Mouse (Mus musculus) midbrain, embryonic 10.5 days (tissue): ENCODE measurements around the gene Prkag2. TPM values are rescaled to one million over a fixed set of nuclear protein-coding genes. Genes with fewer than 3 reads are reported as not detected.

Experiments used
- DNase-seq: peaks from one replicate; pipeline ENCODE4 v3.0.0-alpha.2; 2017; ENCODE audit warnings: low spot score
- H3K27ac ChIP-seq: fragments of 300-500 bp; sonication (generic); replicated peaks from 2 replicates; pipeline ENCODE4 v1.5.1; 2016; ENCODE audit warnings: mild to moderate bottlenecking
- H3K27me3 ChIP-seq: fragments of 300-500 bp; sonication (generic); 2 replicates; pipeline ENCODE4 v1.6.1; 2016; ENCODE audit warnings: low read depth, mild to moderate bottlenecking; ENCODE audit not compliant: poor library complexity, severe bottlenecking
- H3K36me3 ChIP-seq: fragments of 300-500 bp; sonication (generic); 2 replicates; pipeline ENCODE4 v1.6.1; 2016; ENCODE audit warnings: mild to moderate bottlenecking, moderate library complexity
- H3K4me1 ChIP-seq: fragments of 300-500 bp; sonication (generic); 2 replicates; pipeline ENCODE4 v1.6.1; 2016
- H3K4me3 ChIP-seq: fragments of 300-500 bp; sonication (generic); 2 replicates; pipeline ENCODE4 v1.5.1; 2016; ENCODE audit warnings: mild to moderate bottlenecking, moderate library complexity
- H3K9me3 ChIP-seq: fragments of 300-500 bp; sonication (generic); replicated peaks from 2 replicates; pipeline ENCODE4 v1.6.1; 2016; ENCODE audit warnings: mild to moderate bottlenecking
- WGBS: fragments of 180-500 bp; shearing (Covaris S2); methylation state at CpG from one replicate; pipeline ENCODE4 v1.1.7; 2016; 5-methylcytosine and 5-hydroxymethylcytosine counted together
- polyA plus RNA-seq: library from polyadenylated mRNA; unstranded; fragments of >200 nt; fragmentation: Nextera tagmentation; extraction: Ambion mirVana; gene quantifications from 2 replicates; pipeline ENCODE4 v1.2.1, GENCODE M21; 2016

The Prkag2 gene
- polyA plus RNA-seq, 1 experiment from 2014 or later, result 48.7 TPM

- peaks cover 22% of the 10 kb centered on the region for H3K27me3 ChIP-seq
- no peak overlapping the region for H3K27ac ChIP-seq
- no peak overlapping the region for H3K4me3 ChIP-seq
- no peaks in the 10 kb centered on the region for H3K36me3 ChIP-seq
- H3K4me1 ChIP-seq, result peaks cover 42% of the 10 kb centered on the region
- WGBS, result 44% methylated on average over 6 of the region's 6 CpGs
- DNase-seq, result no peak
- no peaks in the 10 kb centered on the region for H3K9me3 ChIP-seq
These were observed 94.8 kb downstream of the Prkag2 start for GRCm38 (mm10) chr5:25005532-25006129.

DNA sequence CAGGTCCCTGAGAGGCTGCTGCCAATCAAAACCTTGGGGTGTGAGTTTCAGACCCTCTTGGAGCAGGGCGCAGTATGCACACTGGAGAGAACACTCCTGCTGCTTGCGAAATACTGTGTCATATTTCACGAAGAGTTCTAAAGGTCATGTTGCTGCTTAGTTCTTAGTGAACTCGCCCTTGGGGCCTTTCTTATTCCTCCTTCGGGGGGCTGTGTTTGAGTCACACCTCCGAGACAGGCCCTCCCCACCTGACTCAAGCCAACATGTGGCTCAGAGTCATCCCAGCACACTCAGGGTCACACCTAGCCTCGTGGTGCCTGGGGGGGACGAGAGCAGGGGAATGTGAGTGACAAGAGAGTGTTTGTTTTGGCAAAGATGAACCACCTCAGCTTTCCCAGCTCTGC, 99.0 kb downstream of the Prkag2 start:
- Histone ChIP-seq H3K36me3 (no peaks in the 10 kb centered on the region), H3K27ac (no peak overlapping the region; the same call in 1 of the 2 replicates), H3K9me3 (no peaks in the 10 kb centered on the region), H3K27me3 (no peaks in the 10 kb centered on the region), H3K4me1 (peaks cover 19% of the 10 kb centered on the region), H3K4me3 (no peak overlapping the region)
- no peak for DNase-seq
- 78% methylated on average over 8 of the region's 8 CpGs for WGBS

DNA sequence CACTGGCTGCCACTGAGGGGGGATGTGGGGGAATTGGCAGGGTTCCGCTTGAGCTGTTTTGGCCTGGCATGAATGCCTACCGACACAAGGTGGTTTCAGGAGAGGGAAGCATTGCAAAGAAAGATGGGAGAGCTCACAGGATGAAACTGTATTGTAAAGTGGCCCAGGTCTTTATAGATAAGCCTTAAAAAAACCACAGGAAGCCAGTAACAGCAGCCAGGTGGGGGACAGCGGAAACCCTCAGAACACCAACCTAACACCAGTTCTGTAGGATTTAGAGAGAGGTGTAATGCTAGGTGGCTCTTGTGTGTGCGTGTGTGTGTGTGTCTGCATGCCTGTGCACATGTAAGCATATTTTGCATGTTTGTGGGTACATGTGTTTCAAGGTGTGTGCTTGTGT, 101.1 kb downstream of the Prkag2 start:
- no peak for DNase-seq
- Histone ChIP-seq H3K9me3 (no peaks in the 10 kb centered on the region), H3K4me1 (peaks cover 12% of the 10 kb centered on the region), H3K27me3 (no peaks in the 10 kb centered on the region), H3K36me3 (no peaks in the 10 kb centered on the region), H3K27ac (no peak overlapping the region), H3K4me3 (no peak overlapping the region)
- WGBS, result 74% methylated on average over 4 of the region's 4 CpGs

GRCm38 (mm10) chr5:24995576-24996100, 104.8 kb downstream of the Prkag2 start:
- no peaks in the 10 kb centered on the region for H3K9me3 ChIP-seq
- no peaks in the 10 kb centered on the region for H3K27me3 ChIP-seq
- no peak for DNase-seq
- H3K4me3 ChIP-seq, result no peak overlapping the region
- 76% methylated on average over 13 of the region's 13 CpGs for WGBS
- H3K36me3 ChIP-seq, result no peaks in the 10 kb centered on the region
- H3K4me1 ChIP-seq, result peaks cover 13% of the 10 kb centered on the region
- no peak overlapping the region for H3K27ac ChIP-seq

GRCm38 (mm10) chr5:24993190-24993589, 107.3 kb downstream of the Prkag2 start:
- H3K4me1 ChIP-seq, result peaks cover 7% of the 10 kb centered on the region; the same call in 1 of the 2 replicates
- 72% methylated on average over 3 of the region's 3 CpGs for WGBS

GRCm38 (mm10) chr5:24991575-24991974, 108.9 kb downstream of the Prkag2 start:
- peaks cover 7% of the 10 kb centered on the region; the same call in 1 of the 2 replicates for H3K4me1 ChIP-seq
- H3K27me3 ChIP-seq, result no peaks in the 10 kb centered on the region
- H3K9me3 ChIP-seq, result no peaks in the 10 kb centered on the region
- no peak overlapping the region for H3K27ac ChIP-seq
- DNase-seq, result no peak
- H3K4me3 ChIP-seq, result no peak overlapping the region
- 74% methylated on average over 1 of the region's 1 CpGs for WGBS
- H3K36me3 ChIP-seq, result no peaks in the 10 kb centered on the region

More at GRCm38 (mm10) chr5:24993190-24993589, 107.3 kb downstream of the Prkag2 start:
- Histone ChIP-seq H3K27ac (no peak overlapping the region), H3K4me3 (no peak overlapping the region), H3K36me3 (no peaks in the 10 kb centered on the region), H3K9me3 (no peaks in the 10 kb centered on the region), H3K27me3 (no peaks in the 10 kb centered on the region)
- DNase-seq, result no peak

GRCm38 (mm10) chr5:24990460-24990859, 110.0 kb downstream of the Prkag2 start:
- Histone ChIP-seq H3K36me3 (no peaks in the 10 kb centered on the region), H3K9me3 (no peaks in the 10 kb centered on the region), H3K4me3 (no peak overlapping the region), H3K4me1 (peaks cover 13% of the 10 kb centered on the region), H3K27me3 (no peaks in the 10 kb centered on the region), H3K27ac (no peak overlapping the region)
- 80% methylated on average over 5 of the region's 5 CpGs for WGBS
- DNase-seq, result no peak

GRCm38 (mm10) chr5:24989683-24990082, 110.8 kb downstream of the Prkag2 start:
- Histone ChIP-seq H3K4me1 (peaks cover 21% of the 10 kb centered on the region), H3K4me3 (no peak overlapping the region), H3K27ac (no peak overlapping the region), H3K9me3 (no peaks in the 10 kb centered on the region), H3K27me3 (no peaks in the 10 kb centered on the region), H3K36me3 (no peaks in the 10 kb centered on the region)
- no peak for DNase-seq
- WGBS, result 45% methylated on average over 3 of the region's 3 CpGs

DNA sequence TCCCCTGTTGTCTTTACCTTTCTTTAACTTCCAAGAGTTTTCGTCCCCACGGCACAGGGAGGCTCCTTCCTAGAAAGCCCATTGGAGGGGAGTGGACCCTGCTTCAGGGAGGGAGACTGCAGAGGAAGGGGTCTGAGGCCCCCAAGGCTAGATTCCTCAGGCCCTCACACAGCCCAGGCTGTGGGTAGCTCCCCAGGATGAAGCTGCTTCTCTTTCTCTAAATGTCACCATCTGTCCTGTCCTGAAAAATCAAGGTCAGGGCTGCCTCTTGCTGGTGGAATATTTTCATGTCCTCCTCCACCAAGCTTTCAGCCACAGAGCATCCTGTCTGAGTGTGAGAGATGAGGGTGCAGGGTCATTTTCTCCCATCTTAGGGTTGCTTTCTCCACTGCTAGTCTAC, 113.5 kb downstream of the Prkag2 start:
- WGBS, result 42% methylated on average over 2 of the region's 2 CpGs
- no peak for DNase-seq
- H3K9me3 ChIP-seq, result no peaks in the 10 kb centered on the region
- no peaks in the 10 kb centered on the region for H3K27me3 ChIP-seq
- no peaks in the 10 kb centered on the region for H3K36me3 ChIP-seq
- no peak overlapping the region for H3K27ac ChIP-seq
- H3K4me3 ChIP-seq, result no peak overlapping the region
- H3K4me1 ChIP-seq, result peaks cover 28% of the 10 kb centered on the region

- peaks cover 28% of the 10 kb centered on the region for H3K4me1 ChIP-seq
- H3K27me3 ChIP-seq, result no peaks in the 10 kb centered on the region
- no peak for DNase-seq
- H3K27ac ChIP-seq, result no peak overlapping the region
- no peaks in the 10 kb centered on the region for H3K9me3 ChIP-seq
- 58% methylated on average over 9 of the region's 9 CpGs for whole genome bisulfite sequencing
- H3K36me3 ChIP-seq, result no peaks in the 10 kb centered on the region
- no peak overlapping the region for H3K4me3 ChIP-seq
These were observed 114.1 kb downstream of the Prkag2 start for GRCm38 (mm10) chr5:24986204-24986940.

GRCm38 (mm10) chr5:24985434-24986176, 114.8 kb downstream of the Prkag2 start:
- Histone ChIP-seq H3K27me3 (no peaks in the 10 kb centered on the region), H3K4me3 (no peak overlapping the region), H3K36me3 (no peaks in the 10 kb centered on the region), H3K9me3 (no peaks in the 10 kb centered on the region), H3K4me1 (peaks cover 24% of the 10 kb centered on the region), H3K27ac (no peak overlapping the region)
- no peak for DNase-seq
- 83% methylated on average over 11 of the region's 11 CpGs for WGBS

- H3K9me3 ChIP-seq, result no peaks in the 10 kb centered on the region
- no peak for DNase-seq
- peaks cover 30% of the 10 kb centered on the region for H3K4me1 ChIP-seq
- H3K27me3 ChIP-seq, result no peaks in the 10 kb centered on the region
- H3K27ac ChIP-seq, result no peak overlapping the region
- 77% methylated on average over 1 of the region's 1 CpGs for WGBS
- no peak overlapping the region for H3K4me3 ChIP-seq
- H3K36me3 ChIP-seq, result no peaks in the 10 kb centered on the region
These were observed 116.3 kb downstream of the Prkag2 start for GRCm38 (mm10) chr5:24984157-24984556.
